Mouse (Mus musculus) frontal cortex, postnatal 36 days (tissue): Measurements from ENCODE around the gene Ccdc71.

Source experiments
- DNase-seq, 2 experiments: peaks; one replicate each; pipeline ENCODE4 v3.0.0; 2022; ENCODE audit warnings: low spot score in 2 of 2

Gene Ccdc71

GRCm38 (mm10) chr9:108456953-108457352, 3.4 kb upstream of the Ccdc71 start:
- no peak for DNase-seq

- DNase-seq, result no peak
Observed at GRCm38 (mm10) chr9:108459939-108460318, 398 bp upstream of the Ccdc71 start.

GRCm38 (mm10) chr9:108461181-108461631, 879 bp downstream of the Ccdc71 start, which contains the start of gene Klhdc8b:
TSS of gene Klhdc8b (minus strand) at chr9:108461581.
- no peak for DNase-seq

- no peak for DNase-seq
Observed at GRCm38 (mm10) chr9:108461675-108462074, 1.3 kb downstream of the Ccdc71 start.

- DNase-seq, result no peak
Observed at GRCm38 (mm10) chr9:108462192-108462591, 1.9 kb downstream of the Ccdc71 start.

GRCm38 (mm10) chr9:108463713-108464112, 3.4 kb downstream of the Ccdc71 start:
- DNase-seq, result no peak

- no peak for DNase-seq
Observed at GRCm38 (mm10) chr9:108466219-108466618, 5.9 kb downstream of the Ccdc71 start.

GRCm38 (mm10) chr9:108469430-108469829, 9.1 kb downstream of the Ccdc71 start:
- no peak for DNase-seq

GRCm38 (mm10) chr9:108469845-108470244, 9.5 kb downstream of the Ccdc71 start:
- no peak for DNase-seq

GRCm38 (mm10) chr9:108474528-108474927, 14.2 kb downstream of the Ccdc71 start:
- no peak for DNase-seq

GRCm38 (mm10) chr9:108478638-108479156, 18.4 kb downstream of the Ccdc71 start:
- peak; percentile 17 to 29 for DNase-seq

- DNase-seq, result no peak
Observed at GRCm38 (mm10) chr9:108479241-108479640, 18.9 kb downstream of the Ccdc71 start.

- no peak for DNase-seq
Observed at GRCm38 (mm10) chr9:108479721-108480351, 19.5 kb downstream of the Ccdc71 start, which contains the start of gene Lamb2. TSS of gene Lamb2 (plus strand) at chr9:108479736.

- DNase-seq, result no peak
Observed at GRCm38 (mm10) chr9:108480813-108481519, 20.6 kb downstream of the Ccdc71 start.

GRCm38 (mm10) chr9:108481520-108482210, 21.3 kb downstream of the Ccdc71 start:
- DNase-seq, result no peak

- no peak for DNase-seq
Observed at GRCm38 (mm10) chr9:108483051-108483790, 22.9 kb downstream of the Ccdc71 start.

- no peak for DNase-seq
Observed at GRCm38 (mm10) chr9:108484021-108484420, 23.7 kb downstream of the Ccdc71 start.

GRCm38 (mm10) chr9:108485301-108485875, 25.1 kb downstream of the Ccdc71 start:
- DNase-seq, result no peak

- DNase-seq, result no peak
Observed at GRCm38 (mm10) chr9:108486973-108487530, 26.7 kb downstream of the Ccdc71 start.

- no peak for DNase-seq
Observed at GRCm38 (mm10) chr9:108488403-108488802, 28.1 kb downstream of the Ccdc71 start.

- no peak for DNase-seq
Observed at GRCm38 (mm10) chr9:108489215-108489614, 28.9 kb downstream of the Ccdc71 start.
